Mouse (Mus musculus) embryonic facial prominence, embryonic 13.5 days (tissue): ENCODE measurements around the gene Kdm2b. TPM values are rescaled to one million over a fixed set of nuclear protein-coding genes. Genes with fewer than 3 reads are reported as not detected.

Source experiments
- ATAC-seq: fragments of 200-750 bp; cut with Nextera tagmentation; 2 replicates; pipeline ENCODE4 v1.8.0; 2017; ENCODE audit warnings: low read depth; ENCODE audit not compliant: insufficient number of reproducible peaks, insufficient read depth, low FRiP score, low TSS enrichment
- H3K27ac ChIP-seq: fragments of 300-500 bp; sonication (generic); 2 replicates; pipeline ENCODE4 v1.5.1; 2015; ENCODE audit warnings: moderate library complexity, mild to moderate bottlenecking, inconsistent platforms
- H3K27me3 ChIP-seq: fragments of 300-500 bp; sonication (generic); 2 replicates; pipeline ENCODE4 v1.6.1; 2015; ENCODE audit warnings: mild to moderate bottlenecking, inconsistent platforms
- H3K36me3 ChIP-seq: fragments of 300-500 bp; sonication (generic); 2 replicates; pipeline ENCODE4 v1.6.1; 2015; ENCODE audit warnings: mild to moderate bottlenecking, inconsistent platforms
- H3K4me1 ChIP-seq: fragments of 300-500 bp; sonication (generic); 2 replicates; pipeline ENCODE4 v1.6.1; 2015; ENCODE audit warnings: inconsistent platforms
- H3K4me2 ChIP-seq: fragments of 300-500 bp; sonication (generic); 2 replicates; pipeline ENCODE4 v1.6.1; 2015; ENCODE audit warnings: moderate library complexity, mild to moderate bottlenecking, inconsistent platforms
- H3K4me3 ChIP-seq: fragments of 300-500 bp; sonication (generic); 2 replicates; pipeline ENCODE4 v1.5.1; 2015; ENCODE audit warnings: mild to moderate bottlenecking, inconsistent platforms
- H3K9ac ChIP-seq: fragments of 300-500 bp; sonication (generic); 2 replicates; pipeline ENCODE4 v1.6.1; 2015; ENCODE audit warnings: mild to moderate bottlenecking, inconsistent platforms
- H3K9me3 ChIP-seq: fragments of 300-500 bp; sonication (generic); 2 replicates; pipeline ENCODE4 v1.6.1; 2016; ENCODE audit warnings: inconsistent platforms
- WGBS: fragments of 180-500 bp; shearing (Covaris S2); methylation state at CpG from one replicate; pipeline ENCODE4 v1.1.7; 2015; ENCODE audit warnings: mixed read lengths; 5-methylcytosine and 5-hydroxymethylcytosine counted together
- polyA plus RNA-seq: library from polyadenylated mRNA; unstranded; fragments of >200 nt; fragmentation: Nextera tagmentation; extraction: Ambion mirVana; gene quantifications from 2 replicates; pipeline ENCODE4 v1.2.1, GENCODE M21; 2015

Gene Kdm2b
- polyA plus RNA-seq, 1 experiment from 2014 or later: 61.6 TPM

GRCm38 (mm10) chr5:123024312-123024711 is 34.7 kb upstream of the Kdm2b start:
- no peaks in the 10 kb centered on the region for H3K27me3 ChIP-seq
- H3K4me3 ChIP-seq: no peak overlapping the region
- no peak overlapping the region for H3K9ac ChIP-seq
- H3K9me3 ChIP-seq: no peaks in the 10 kb centered on the region
- WGBS: 88% methylated on average over 6 of the region's 6 CpGs
- no peak for ATAC-seq
- H3K4me1 ChIP-seq: peaks cover 18% of the 10 kb centered on the region
- H3K4me2 ChIP-seq: no peak overlapping the region
- peaks cover 4% of the 10 kb centered on the region for H3K36me3 ChIP-seq
- no peak overlapping the region for H3K27ac ChIP-seq

GRCm38 (mm10) chr5:123023049-123023448 is 33.4 kb upstream of the Kdm2b start:
- H3K4me1 ChIP-seq: peaks cover 31% of the 10 kb centered on the region
- no peak for ATAC-seq
- H3K9me3 ChIP-seq: no peaks in the 10 kb centered on the region
- no peak overlapping the region for H3K4me2 ChIP-seq
- WGBS: 85% methylated on average over 6 of the region's 6 CpGs
- H3K27me3 ChIP-seq: no peaks in the 10 kb centered on the region
- H3K36me3 ChIP-seq: no peaks in the 10 kb centered on the region
- H3K4me3 ChIP-seq: no peak overlapping the region
- H3K27ac ChIP-seq: no peak overlapping the region
- no peak overlapping the region for H3K9ac ChIP-seq

DNA sequence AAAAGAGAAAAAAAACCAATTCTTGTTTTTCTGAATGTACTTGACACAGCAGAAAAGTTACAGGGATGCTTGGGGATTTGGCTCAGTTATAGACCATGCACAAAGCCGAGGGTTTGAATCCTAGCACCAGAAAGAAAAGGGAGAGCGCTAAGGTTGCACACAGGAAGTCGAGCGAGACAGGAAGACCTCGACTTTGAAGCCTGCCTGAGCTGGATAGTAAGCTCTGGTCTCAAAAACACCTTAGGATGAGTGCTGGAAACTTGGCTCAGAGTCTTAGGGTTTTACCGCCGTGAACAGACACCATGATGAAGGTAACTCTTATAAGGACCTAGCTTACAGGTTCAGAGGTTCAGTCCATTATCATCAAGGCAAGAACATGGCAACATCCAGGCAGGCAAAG is 31.8 kb upstream of the Kdm2b start:
- 88% methylated on average over 7 of the region's 7 CpGs for WGBS
- peaks cover 25% of the 10 kb centered on the region for H3K4me1 ChIP-seq
- H3K36me3 ChIP-seq: no peaks in the 10 kb centered on the region
- no peak overlapping the region for H3K4me3 ChIP-seq
- no peaks in the 10 kb centered on the region for H3K27me3 ChIP-seq
- H3K4me2 ChIP-seq: no peak overlapping the region
- H3K27ac ChIP-seq: no peak overlapping the region
- no peak for ATAC-seq
- no peaks in the 10 kb centered on the region for H3K9me3 ChIP-seq
- H3K9ac ChIP-seq: no peak overlapping the region

DNA sequence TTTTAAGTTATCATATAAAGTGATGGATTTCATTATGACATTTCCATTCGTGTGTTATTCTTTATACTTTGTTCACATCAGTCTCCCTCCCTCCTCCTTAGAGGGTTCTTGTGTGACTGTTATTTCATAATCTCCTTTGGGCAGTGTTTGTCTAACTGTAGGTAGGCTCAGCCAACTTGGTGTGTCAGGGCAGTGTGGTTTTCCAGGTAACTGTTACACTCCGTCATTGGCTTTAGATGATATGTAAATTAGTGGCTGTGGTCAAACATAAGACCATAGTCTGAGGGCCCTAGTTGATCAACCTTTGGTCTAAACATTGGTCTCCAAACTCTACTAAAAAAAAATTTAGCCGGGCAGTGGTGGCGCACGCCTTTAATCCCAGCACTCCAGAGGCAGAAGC is 30.8 kb upstream of the Kdm2b start:
- Histone ChIP-seq H3K36me3 (no peaks in the 10 kb centered on the region), H3K4me2 (no peak overlapping the region), H3K9ac (no peak overlapping the region), H3K4me3 (no peak overlapping the region), H3K9me3 (no peaks in the 10 kb centered on the region), H3K27ac (no peak overlapping the region), H3K27me3 (no peaks in the 10 kb centered on the region), H3K4me1 (peaks cover 29% of the 10 kb centered on the region)
- WGBS: 90% methylated on average over 5 of the region's 5 CpGs
- ATAC-seq: no peak

DNA sequence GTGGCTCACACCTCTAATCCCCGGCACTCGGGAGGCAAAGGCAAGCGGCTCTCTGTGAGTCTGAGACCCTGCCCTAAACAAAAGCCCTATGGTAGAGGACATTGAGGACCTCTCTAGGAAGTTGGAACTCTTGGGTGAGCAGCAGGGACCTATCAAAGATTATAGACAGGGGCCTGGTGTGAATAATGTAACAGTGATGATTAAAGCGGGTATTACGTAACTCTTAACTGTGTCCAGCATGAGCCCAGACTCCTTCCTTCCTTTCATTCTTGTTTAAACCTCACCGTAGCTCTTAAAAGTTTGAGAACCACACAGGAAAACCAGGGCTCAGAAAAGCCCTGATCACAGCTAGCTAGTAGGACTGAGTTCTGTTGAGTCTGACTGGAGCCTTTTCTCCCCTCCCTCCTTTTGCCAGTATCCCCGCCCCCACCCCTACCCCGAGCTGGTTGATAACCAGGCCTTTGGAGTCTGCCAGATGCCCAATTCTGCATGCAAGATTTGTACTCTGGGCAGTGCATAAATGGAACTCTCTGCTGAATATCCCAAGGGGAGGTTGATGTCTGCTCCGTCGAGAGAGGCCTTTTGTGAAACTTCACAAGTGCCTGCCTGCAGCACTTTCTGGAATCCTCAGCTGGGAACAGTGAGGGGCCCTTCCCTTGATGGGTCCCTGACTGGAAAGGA is 29.9 kb upstream of the Kdm2b start:
- H3K9ac ChIP-seq: peak overlapping the region; percentile 28; the same call in 1 of the 2 replicates
- H3K27me3 ChIP-seq: no peaks in the 10 kb centered on the region
- H3K9me3 ChIP-seq: no peaks in the 10 kb centered on the region
- ATAC-seq: no peak
- H3K4me1 ChIP-seq: peaks cover 33% of the 10 kb centered on the region
- 48% methylated on average over 10 of the region's 10 CpGs for WGBS
- H3K27ac ChIP-seq: peak overlapping the region; percentile 44
- no peaks in the 10 kb centered on the region for H3K36me3 ChIP-seq
- H3K4me2 ChIP-seq: no peak overlapping the region; the same call in 1 of the 2 replicates
- H3K4me3 ChIP-seq: no peak overlapping the region

- Histone ChIP-seq H3K9me3 (no peaks in the 10 kb centered on the region), H3K4me3 (no peak overlapping the region), H3K27ac (no peak overlapping the region), H3K4me2 (no peak overlapping the region), H3K4me1 (peaks cover 34% of the 10 kb centered on the region), H3K9ac (no peak overlapping the region), H3K36me3 (no peaks in the 10 kb centered on the region), H3K27me3 (no peaks in the 10 kb centered on the region)
- no peak for ATAC-seq
- 84% methylated on average over 4 of the region's 4 CpGs for WGBS
Observed at GRCm38 (mm10) chr5:123017504-123017903, 27.9 kb upstream of the Kdm2b start.

DNA sequence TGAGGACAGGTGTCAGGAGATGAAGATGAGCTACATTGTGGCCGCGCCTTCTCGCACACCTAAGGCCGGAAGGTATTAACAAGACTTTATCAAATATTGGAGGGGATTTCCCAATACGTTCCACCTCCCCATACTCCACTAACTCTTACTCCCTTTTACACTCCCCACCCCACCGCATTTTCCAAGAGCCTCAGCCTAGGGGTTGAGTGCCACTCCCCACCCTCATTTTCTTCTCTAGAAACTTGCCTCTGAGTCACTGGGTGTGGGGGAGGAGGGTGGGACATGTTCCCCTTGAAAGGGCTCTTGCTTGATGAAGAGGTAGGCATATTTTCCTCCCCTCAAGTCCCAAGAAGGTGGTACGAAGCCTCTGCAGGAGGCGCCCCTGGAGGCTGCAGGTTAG is 26.3 kb upstream of the Kdm2b start:
- Histone ChIP-seq H3K36me3 (no peaks in the 10 kb centered on the region), H3K27ac (no peak overlapping the region), H3K4me2 (peak overlapping the region; percentile 83), H3K4me3 (peak overlapping the region; percentile 74), H3K27me3 (no peaks in the 10 kb centered on the region), H3K9me3 (no peaks in the 10 kb centered on the region), H3K9ac (peak overlapping the region; percentile 84), H3K4me1 (peaks cover 34% of the 10 kb centered on the region)
- no peak for ATAC-seq
- WGBS: 25% methylated on average over 8 of the region's 8 CpGs

DNA sequence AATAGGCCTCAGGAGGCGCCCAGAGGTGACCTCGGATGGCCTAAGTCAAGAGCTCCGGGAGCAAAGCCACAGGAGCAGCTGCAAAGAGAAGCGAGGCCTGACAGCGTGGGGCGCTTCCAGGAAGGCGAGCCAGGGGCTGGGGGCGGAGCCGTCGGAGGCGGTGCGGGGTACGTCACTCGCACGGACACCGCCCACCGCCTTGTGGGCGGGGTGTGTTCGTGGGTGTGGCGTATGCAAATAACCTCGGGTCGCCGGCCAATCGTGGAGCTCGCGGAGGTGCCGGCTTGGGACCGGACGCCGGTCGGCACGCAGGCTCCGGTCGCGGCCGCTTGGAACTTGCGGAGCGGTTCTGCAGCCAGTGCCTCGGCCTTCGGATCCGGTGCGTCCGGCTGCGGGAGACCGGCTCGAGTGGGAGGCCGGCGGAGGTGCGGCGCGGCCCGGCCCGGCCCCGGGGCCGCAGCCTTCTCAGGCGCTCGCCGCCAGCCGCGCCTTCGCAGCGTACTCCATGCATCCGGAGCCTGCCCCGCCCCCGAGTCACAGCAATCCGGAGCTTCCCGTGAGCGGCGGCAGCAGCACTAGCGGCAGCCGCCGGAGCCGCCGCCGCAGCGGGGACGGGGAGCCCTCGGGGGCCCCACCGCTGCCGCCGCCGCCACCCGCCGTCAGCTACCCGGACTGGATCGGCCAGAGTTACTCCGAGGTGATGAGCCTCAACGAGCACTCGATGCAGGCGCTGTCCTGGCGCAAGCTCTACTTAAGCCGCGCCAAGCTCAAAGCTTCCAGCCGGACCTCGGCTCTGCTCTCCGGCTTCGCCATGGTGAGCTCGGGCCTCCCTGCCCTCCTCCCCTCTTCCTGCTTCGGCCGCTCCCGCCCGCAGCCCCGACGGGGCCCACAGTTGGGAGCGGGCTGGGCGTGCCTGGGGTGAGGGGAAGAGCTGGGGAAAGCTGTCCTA is 25.4 kb upstream of the Kdm2b start, which contains the start of gene Orai1:
Gene Orai1, plus strand, starts transcription at position 322 of the 949 bp plus-strand sequence.
- Histone ChIP-seq H3K27me3 (no peaks in the 10 kb centered on the region), H3K4me3 (peak within 1 kb of the TSS; percentile 74), H3K4me2 (peak within 1 kb of the TSS; percentile 83), H3K36me3 (no peaks in the 10 kb centered on the region), H3K9ac (peak within 1 kb of the TSS; percentile 84), H3K9me3 (no peaks in the 10 kb centered on the region), H3K27ac (peak within 1 kb of the TSS; percentile 94), H3K4me1 (peaks cover 34% of the 10 kb centered on the region)
- under 1% methylated on average over 102 of the region's 106 CpGs for WGBS
- ATAC-seq: peak; percentile 92

- H3K9ac ChIP-seq: no peak overlapping the region
- H3K27me3 ChIP-seq: no peaks in the 10 kb centered on the region
- H3K4me3 ChIP-seq: no peak overlapping the region
- H3K27ac ChIP-seq: no peak overlapping the region
- ATAC-seq: no peak
- no peaks in the 10 kb centered on the region for H3K36me3 ChIP-seq
- WGBS: 61% methylated on average over 9 of the region's 9 CpGs
- H3K9me3 ChIP-seq: no peaks in the 10 kb centered on the region
- H3K4me1 ChIP-seq: peaks cover 23% of the 10 kb centered on the region
- no peak overlapping the region for H3K4me2 ChIP-seq
Observed at GRCm38 (mm10) chr5:123013599-123014315, 24.1 kb upstream of the Kdm2b start.

DNA sequence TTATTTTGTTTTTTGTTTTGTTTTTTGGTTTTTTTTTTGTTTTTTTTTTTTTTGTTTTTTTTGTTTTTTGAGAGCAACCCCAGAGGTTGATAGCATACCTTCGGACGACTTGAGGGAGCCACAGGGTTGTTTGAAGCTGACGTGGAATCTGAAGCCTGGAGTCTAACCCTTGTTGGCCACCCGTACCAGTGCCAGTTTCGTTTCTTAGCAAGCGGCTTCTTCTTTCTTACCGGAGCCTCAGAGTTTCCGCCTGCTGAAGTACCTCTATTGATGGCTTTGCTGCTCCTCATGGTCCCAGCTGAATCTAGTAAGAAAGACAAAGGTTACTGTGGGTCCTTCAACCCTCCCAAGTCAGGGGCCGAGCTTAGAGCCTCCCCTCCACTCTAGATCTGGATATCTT is 22.1 kb upstream of the Kdm2b start:
- H3K36me3 ChIP-seq: no peaks in the 10 kb centered on the region
- no peak overlapping the region for H3K27ac ChIP-seq
- 90% methylated on average over 9 of the region's 9 CpGs for WGBS
- no peak for ATAC-seq
- H3K4me3 ChIP-seq: no peak overlapping the region
- H3K27me3 ChIP-seq: no peaks in the 10 kb centered on the region
- peaks cover 16% of the 10 kb centered on the region for H3K4me1 ChIP-seq
- no peak overlapping the region for H3K4me2 ChIP-seq
- H3K9me3 ChIP-seq: no peaks in the 10 kb centered on the region
- no peak overlapping the region for H3K9ac ChIP-seq

- no peaks in the 10 kb centered on the region for H3K36me3 ChIP-seq
- ATAC-seq: no peak
- no peaks in the 10 kb centered on the region for H3K9me3 ChIP-seq
- H3K27ac ChIP-seq: no peak overlapping the region
- 93% methylated on average over 6 of the region's 6 CpGs for WGBS
- no peak overlapping the region for H3K4me3 ChIP-seq
- no peak overlapping the region for H3K9ac ChIP-seq
- H3K4me2 ChIP-seq: no peak overlapping the region
- peaks cover 12% of the 10 kb centered on the region for H3K4me1 ChIP-seq
- H3K27me3 ChIP-seq: no peaks in the 10 kb centered on the region
Observed at GRCm38 (mm10) chr5:123010806-123011205, 21.2 kb upstream of the Kdm2b start.
